Mouse (Mus musculus): ENCODE data around the gene Pskh1. TPM values are rescaled to one million over a fixed set of nuclear protein-coding genes. Genes with fewer than 3 reads are reported as not detected.

The Pskh1 gene
- polyA plus RNA-seq (2012; rRNA removed): 30.6 and 35.4 TPM in 2 replicates

DNA sequence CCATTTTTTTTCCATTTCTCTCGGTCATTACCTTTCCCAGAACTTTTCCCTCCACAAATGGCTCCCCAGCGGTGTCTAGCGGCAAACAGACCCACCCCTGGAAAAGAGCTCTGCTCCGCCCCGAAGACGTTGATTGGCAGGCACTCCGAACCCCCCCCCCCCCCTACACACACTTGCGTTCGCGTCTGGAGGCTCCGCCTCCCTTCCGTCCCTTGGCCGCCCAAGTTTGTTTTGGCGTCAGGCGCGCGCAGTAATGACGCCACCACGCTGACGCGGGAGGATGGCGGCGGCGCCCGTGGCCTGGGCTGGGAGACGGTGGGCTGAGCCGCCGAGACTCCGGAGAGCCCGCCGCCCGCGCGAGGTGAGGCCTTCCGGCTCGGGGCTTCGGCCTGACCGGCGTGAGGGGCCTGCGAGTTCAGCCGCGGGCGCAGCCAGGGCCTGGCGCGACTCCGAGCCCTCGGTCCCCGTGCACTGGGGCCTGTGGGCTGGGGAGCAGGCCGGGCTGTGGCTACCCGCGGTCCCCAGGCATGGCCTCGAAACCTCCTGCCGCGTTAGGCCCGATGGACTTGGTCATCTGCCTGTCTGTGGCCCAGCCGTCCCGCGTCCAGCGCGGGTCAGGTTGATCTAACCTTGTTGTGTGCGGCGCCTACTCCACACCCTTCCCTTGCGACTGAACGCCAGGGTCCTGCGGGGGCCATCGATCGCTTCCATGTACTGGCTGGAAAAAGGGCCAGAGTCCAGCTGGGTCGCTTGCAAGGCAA, at the start of gene Pskh1:
TSS of gene Pskh1 (plus strand) at position 262 of the 761 bp plus-strand sequence.

DNA sequence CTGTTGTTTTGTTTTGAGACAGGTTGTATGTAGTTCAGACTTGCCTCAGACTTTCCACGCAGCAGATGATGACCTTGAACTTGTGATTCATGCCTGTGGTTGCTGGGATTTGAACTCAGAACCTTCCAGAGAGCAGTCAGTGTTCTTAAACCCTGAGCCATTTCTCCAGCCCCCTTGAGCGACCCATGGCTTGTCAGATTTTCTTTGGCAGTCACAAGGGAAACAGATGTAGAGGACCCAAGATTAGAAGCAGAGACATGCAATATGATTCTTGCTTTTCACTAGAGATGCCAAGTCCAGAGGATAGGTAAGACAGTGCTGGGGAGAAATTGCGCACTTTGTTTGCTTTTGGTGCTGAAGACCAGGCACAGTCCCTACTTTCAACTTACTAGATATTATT, 47.1 kb upstream of the Pskh1 start, which contains the start of gene Cenpt:
TSS of gene Cenpt (minus strand) at position 101 of the 400 bp plus-strand sequence.

DNA sequence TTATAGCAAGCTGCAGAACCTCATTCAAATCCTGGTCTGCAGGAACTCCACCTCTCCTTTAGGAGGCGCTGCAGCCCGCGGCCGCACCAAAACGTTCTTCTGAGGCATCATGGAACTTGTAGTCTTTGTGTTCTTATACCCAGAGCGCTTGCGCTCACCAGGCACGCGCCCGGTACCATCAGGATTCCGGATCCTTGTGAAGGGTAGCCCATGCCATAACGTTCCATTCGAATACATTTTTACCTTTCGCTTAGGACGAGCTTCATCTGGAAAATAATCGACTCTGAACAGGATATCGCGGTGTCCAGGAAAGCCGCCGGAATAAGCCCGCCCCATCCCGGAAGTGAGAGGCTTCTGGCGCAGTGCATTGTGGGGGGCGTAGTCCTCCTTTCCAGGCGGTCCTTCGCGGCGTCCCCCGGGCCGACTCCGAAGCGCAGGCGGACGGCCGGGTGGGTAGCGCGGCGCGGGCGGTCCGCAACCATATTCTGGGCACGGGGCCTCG, 45.5 kb upstream of the Pskh1 start, which contains the start of gene Thap11:
TSS of gene Thap11 (plus strand) at position 418 of the 502 bp plus-strand sequence.

DNA sequence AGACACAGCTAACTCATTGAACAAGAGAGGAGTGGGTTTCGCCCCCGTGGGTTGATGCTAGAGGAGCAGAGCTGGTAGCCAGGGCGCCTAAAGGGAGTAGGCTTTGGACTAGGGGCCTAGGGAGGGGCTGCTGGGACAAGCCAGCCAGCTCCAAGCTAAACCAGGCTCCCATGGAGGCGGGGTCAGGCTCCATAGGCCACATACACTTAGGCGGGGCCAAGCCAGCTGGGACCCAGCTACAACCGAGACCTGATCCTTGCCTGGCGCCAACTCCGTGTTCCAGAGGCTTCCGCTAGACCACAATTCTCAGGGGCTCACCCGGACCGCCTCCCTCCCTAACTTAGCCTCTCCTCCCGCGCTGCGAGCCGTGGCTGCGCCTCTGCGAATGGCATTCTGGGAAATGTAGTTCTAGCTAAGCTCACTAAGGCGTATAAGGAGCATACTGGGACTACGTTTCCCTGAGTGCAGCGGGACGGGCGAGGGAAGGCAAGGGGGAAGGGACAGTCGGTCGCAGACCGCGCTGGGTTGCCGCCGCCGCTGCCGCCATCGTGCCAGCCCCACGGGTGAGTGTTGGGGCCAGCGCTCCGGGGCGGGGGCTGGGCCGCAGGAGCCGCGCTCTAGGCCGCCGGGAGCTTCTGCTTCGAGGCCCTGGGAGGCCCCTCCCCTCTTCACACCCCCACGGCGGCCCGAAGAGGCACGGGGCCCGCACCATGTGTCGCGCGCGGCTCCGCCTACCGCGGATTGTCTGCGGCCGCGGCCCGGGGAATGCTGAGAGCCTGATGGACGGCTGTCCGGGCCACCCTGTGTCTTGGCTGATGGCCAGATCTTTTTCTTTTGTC, 39.9 kb upstream of the Pskh1 start, which contains the start of gene Nutf2:
TSS of gene Nutf2 (plus strand) at position 438 of the 839 bp plus-strand sequence.

DNA sequence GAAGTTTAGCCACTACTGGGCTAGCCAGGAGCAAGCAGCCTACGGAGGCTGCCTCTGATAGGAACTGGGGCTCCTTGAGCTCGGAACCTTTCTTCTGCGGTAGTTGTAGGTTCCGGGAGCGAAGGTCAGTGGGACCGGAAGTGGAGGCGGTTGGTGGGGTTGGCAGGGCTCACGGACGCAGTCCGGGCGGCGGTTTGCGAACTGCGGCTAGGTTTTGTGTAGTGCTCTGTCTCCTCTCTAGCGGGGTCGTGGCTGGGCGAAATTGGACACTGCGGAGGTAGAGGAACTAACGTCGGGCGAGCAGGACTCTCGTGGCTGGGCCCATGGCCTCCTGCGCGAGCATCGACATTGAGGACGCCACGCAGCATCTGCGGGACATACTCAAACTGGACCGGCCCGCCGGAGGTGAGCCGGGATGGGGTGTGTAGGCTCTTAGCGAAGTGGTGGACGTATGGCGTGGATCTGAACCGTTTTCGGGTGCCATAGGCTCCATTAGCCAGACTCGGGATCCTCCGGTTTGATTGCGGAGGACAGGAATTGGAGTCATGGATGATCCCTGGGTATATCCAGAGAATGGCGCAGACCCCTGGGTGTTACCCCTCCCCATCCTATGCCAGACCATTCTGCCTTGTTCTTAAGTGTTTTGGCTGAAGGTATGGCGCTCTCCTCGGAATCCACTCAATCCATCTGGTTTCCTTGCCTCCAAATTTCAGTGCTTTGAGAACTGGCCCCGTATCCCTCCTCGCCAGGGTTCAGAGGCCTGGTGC, 19.3 kb upstream of the Pskh1 start, which contains the start of gene Edc4:
TSS of gene Edc4 (plus strand) at position 128 of the 767 bp plus-strand sequence.

DNA sequence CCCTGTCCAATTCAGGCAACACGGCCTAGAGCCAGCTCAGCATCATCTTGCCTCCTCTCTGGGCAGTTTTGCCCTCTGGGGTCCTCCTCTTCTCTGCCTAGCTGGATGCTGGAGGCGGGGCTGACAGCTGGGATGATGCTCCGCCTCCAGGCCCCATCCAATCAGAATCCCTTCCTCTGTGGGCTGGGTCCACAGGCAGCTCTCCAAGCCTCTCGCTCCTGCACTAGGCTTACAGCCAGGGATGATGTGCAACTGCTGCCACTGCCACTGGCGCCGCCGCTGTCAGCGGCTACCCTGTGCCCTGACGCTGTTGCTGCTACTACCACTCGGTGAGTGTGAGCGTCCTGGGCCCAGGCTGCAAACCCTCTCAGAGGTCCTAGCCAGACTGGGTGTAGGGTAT, 6.9 kb upstream of the Pskh1 start, which contains the start of gene Nrn1l:
TSS of gene Nrn1l (plus strand) at position 229 of the 400 bp plus-strand sequence.

DNA sequence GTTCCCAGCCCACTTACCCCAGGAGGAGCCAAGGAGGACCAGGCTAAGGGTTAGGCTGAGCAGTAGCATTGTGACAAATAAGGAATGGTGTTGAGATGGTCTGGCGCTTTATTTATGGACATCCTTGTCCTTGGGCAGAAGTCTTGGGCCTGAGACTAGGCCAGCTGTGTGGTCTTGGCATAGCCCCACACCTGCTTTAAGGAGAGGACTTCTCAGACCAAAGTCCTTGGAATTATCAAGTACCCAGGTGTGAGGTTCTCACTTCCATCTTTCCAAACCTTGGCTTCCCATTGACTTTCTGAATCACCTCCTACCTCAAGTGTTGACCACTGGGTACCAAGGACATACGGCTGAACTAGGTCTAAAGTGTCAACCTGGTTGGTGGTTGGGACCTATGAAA, 33.5 kb downstream of the Pskh1 start, which contains the start of gene Ctrl:
TSS of gene Ctrl (minus strand) at position 101 of the 400 bp plus-strand sequence.

DNA sequence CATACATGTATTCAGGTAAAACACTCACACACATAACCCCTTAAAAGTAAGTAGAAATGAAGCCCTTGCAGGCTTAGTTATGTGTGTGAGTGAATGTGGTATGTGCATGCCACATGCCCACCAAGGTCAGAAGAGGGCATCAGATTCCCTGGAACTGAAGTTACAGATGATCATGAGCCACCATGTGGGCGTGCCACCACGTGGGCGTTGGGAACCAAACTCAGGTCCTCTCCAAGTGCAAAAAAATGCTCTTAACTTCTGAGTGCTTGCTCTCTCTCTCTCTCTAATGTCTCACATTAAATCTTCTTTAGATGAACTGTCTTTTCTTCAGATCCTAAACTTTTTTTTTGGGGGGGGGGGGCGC, 38.0 kb downstream of the Pskh1 start, which contains the start of gene Psmb10:
TSS of gene Psmb10 (minus strand) at position 139 of the 364 bp plus-strand sequence.

DNA sequence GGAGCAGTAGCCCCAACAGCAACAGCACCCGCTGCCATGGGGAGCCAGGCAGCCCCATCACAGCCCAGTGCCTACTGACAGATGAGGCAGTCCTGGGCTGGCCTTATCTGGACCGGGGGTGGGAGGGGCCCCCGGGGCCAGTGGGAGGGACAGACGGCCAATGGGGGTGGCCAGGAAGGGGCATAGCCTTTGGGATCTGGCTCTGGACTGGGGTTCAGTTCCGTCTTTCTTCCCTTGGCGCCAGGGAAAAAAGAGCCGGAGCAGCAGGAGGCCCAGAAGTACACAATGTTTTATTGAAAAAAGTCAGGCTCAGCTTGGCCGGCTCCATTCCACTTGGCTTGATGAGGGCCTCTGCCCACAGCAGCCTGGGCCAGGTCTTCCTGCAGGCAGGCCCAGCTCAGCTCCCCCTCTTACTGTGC, 43.1 kb downstream of the Pskh1 start, which contains the start of gene Lcat:
TSS of gene Lcat (minus strand) at position 62 of the 419 bp plus-strand sequence.

DNA sequence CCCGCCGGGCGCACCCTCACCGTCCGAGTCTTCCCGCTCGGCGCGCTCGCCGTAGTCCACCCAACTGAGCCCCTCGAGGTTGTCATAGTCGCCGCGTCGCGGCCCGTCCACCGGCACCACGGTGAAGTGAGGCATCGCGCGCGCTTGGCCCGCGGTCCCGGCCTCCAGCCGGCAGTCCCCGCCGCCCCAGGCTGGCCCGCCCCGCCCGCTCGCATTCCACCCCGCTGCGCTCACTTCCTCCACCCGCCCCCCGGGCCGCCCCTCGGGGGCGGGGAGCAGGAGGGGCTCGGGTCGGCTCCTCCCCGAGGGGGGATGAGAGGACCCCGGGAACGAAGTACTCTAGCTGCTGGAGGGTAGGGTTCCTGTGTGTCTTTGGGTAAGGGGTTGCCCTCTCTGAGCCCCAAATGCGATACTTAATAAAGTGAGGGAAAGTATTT, 65.7 kb downstream of the Pskh1 start, which contains the start of gene Slc12a4:
TSS of gene Slc12a4 (minus strand) at position 193 of the 437 bp plus-strand sequence.

DNA sequence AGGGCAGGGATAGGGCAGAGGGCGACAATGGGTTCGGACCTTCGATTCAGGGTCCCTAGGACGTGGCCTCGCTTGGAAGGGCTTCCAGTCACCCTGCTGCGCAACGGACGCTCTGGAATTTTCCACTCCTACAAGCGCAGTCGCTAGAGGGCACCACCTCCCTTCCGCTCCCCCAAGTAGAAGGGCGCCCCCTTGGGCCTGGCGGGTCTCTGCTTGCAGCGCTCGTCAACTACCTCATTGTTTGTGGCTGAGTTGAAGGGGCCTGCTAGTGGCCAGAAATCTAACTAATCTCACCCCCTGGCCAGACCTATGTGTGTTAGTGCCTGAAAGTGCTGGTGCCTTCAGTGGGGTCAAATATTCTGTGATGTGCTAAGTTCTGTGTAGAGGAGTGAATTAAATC, 79.1 kb downstream of the Pskh1 start, which contains the start of gene Dpep3:
TSS of gene Dpep3 (minus strand) at position 105 of the 400 bp plus-strand sequence.

Other genes starting within 250 kb of the Pskh1 start
- gene Carmil2, start 214.2 kb upstream of the Pskh1 start, polyA plus RNA-seq (2012; rRNA removed): 2.5 and 3.2 TPM in 2 replicates
- 30.4 and 30.8 TPM in 2 replicates for gene Acd, start 199.3 kb upstream of the Pskh1 start, polyA plus RNA-seq (2012; rRNA removed)
- 14.3 and 15.3 TPM in 2 replicates for gene Pard6a, start 199.3 kb upstream of the Pskh1 start, polyA plus RNA-seq (2012; rRNA removed)
- not detected in 2 replicates for gene 4933405L10Rik, start 192.8 kb upstream of the Pskh1 start, polyA plus RNA-seq (2012; rRNA removed)
- 8.4 and 8.6 TPM in 2 replicates for gene Enkd1, start 192.2 kb upstream of the Pskh1 start, polyA plus RNA-seq (2012; rRNA removed)
- 10.6 and 11.4 TPM in 2 replicates for gene Gfod2, start 141.8 kb upstream of the Pskh1 start, polyA plus RNA-seq (2012; rRNA removed)
- gene Ranbp10, start 73.1 kb upstream of the Pskh1 start, polyA plus RNA-seq (2012; rRNA removed): 21.8 and 23.4 TPM in 2 replicates
- not detected in 2 replicates for gene Tsnaxip1, start 72.7 kb upstream of the Pskh1 start, polyA plus RNA-seq (2012; rRNA removed)
- 11.8 and 13.0 TPM in 2 replicates for gene Cenpt, start 47.2 kb upstream of the Pskh1 start, polyA plus RNA-seq (2012; rRNA removed)
- 58.1 and 62.6 TPM in 2 replicates for gene Thap11, start 45.3 kb upstream of the Pskh1 start, polyA plus RNA-seq (2012; rRNA removed)
- 16.5 and 17.9 TPM in 2 replicates for gene Nutf2, start 39.9 kb upstream of the Pskh1 start, polyA plus RNA-seq (2012; rRNA removed)
- 68.4 and 74.2 TPM in 2 replicates for gene Edc4, start 19.6 kb upstream of the Pskh1 start, polyA plus RNA-seq (2012; rRNA removed)
- 3.0 and 3.6 TPM in 2 replicates for gene Nrn1l, start 6.9 kb upstream of the Pskh1 start, polyA plus RNA-seq (2012; rRNA removed)
- gene Ctrl, start 33.4 kb downstream of the Pskh1 start, polyA plus RNA-seq (2012; rRNA removed): 6.9 and 2,597 TPM in 2 replicates
- 274 and 456 TPM in 2 replicates for gene Psmb10, start 38.0 kb downstream of the Pskh1 start, polyA plus RNA-seq (2012; rRNA removed)
- 1.0 and 1.3 TPM in 2 replicates for gene Lcat, start 42.9 kb downstream of the Pskh1 start, polyA plus RNA-seq (2012; rRNA removed)
- gene Slc12a4, start 65.7 kb downstream of the Pskh1 start, polyA plus RNA-seq (2012; rRNA removed): 21.3 and 30.2 TPM in 2 replicates
- 0.10 and 0.12 TPM in 2 replicates for gene Dpep3, start 79.0 kb downstream of the Pskh1 start, polyA plus RNA-seq (2012; rRNA removed)
- gene Dus2, start 90.9 kb downstream of the Pskh1 start, polyA plus RNA-seq (2012; rRNA removed): 5.5 TPM in 2 replicates
- gene Dpep2nb, start 105.5 kb downstream of the Pskh1 start, polyA plus RNA-seq (2012; rRNA removed): not detected in 2 replicates
- 8.0 and 8.7 TPM in 2 replicates for gene Ddx28, start 111.4 kb downstream of the Pskh1 start, polyA plus RNA-seq (2012; rRNA removed)
- 12.8 and 15.7 TPM in 2 replicates for gene Nfatc3, start 158.4 kb downstream of the Pskh1 start, polyA plus RNA-seq (2012; rRNA removed)
- gene Esrp2, start 236.5 kb downstream of the Pskh1 start, polyA plus RNA-seq (2012; rRNA removed): 68.5 and 68.7 TPM in 2 replicates
- 9.7 and 10.5 TPM in 2 replicates for gene Pla2g15, start 250.0 kb downstream of the Pskh1 start, polyA plus RNA-seq (2012; rRNA removed)

Data from colon, adult 2 months (tissue).